Mouse (Mus musculus) thymus, postnatal 4 days (tissue): ENCODE results near the gene Foxp1.

Experiments
- DNase-seq: peaks from one replicate; pipeline ENCODE4 v3.0.0; 2021

The Foxp1 gene

DNA sequence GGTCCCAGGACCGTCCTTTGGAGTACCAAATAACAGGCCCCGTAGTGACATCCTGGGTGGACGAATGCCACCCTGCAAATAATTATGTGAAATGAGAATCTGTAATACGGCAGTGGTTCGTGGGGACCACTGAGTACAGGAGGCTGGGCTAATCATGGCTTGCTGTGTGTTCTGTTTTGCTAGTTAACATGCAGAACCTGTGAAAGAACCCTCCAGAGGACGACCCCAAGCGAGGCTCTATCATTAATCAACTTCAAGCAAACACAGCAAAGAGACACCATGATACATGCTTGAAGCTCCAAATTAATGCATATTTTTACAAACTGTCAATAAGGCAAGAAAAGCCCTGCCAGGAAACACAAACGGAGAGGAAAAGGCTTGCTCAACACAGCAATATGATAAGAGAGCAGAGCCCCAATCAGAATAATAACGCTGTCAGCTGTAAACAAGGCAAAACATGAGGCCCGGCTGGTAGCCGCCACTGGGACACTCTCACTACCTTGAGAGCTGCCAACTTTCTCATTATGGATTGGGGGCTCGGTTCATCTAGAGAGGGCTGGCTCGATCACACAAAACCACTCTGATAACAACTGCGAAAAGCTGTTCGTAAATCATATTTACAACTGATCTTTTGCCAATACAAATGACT lies 591.7 kb downstream of the Foxp1 start:
- no peak for DNase-seq

DNA sequence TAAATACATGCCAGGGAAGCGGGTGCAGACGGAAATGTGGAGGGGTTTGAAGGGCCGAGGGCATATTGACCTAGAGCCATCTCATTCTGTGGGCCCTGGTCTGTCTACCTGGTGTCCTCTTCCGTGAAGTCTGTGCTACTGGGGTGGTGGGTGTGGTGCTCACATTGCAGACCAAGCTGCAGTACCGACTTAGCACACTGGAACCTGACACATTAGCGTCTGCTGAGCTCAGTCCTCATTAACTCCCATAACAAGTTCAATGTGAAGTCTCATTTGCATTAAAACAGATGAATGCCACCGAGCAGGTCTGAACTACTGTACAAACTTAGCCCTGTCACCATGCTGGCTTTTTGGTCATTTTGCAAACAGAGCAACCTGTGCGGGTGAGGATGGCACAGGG lies 594.2 kb downstream of the Foxp1 start:
- DNase-seq, result no peak

DNA sequence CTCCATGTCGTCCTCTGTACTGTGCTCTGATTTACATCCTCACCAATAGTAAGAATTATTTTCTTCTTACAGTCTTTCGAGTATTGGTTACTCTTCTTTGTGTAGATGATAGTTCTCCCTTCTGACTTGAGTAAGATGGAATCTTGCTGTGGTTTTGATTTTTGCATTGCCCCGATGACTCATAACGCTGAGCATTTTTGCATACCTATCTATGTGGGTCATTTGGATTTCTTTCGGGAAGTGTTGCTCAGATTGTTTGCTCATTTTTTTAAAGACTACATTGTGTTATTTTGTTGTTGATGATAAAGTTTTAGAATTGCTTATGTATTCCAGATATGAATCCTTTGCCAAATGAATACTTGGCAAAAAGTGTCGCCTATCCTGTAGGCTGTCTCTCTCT lies 621.3 kb downstream of the Foxp1 start:
- DNase-seq, result no peak

DNA sequence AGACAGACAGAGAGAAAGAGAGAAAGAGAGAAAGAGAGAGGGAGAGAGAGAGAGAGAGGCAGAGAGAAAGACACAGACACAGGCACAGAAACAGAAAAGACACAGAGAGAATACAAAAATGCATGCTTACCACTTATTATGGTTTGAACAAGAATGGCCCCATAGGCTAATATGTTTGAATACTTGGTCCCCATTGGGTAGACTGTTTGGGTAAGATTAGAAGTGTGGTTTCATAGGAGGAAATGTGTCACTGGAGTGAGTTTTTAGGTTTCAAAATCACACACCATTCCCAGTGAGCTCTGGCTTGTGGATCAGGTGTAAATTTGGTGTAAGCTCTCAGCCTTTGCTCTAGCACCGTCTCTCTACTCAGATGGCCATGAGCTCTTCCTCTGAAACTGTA lies 644.3 kb downstream of the Foxp1 start:
- DNase-seq, result no peak

DNA sequence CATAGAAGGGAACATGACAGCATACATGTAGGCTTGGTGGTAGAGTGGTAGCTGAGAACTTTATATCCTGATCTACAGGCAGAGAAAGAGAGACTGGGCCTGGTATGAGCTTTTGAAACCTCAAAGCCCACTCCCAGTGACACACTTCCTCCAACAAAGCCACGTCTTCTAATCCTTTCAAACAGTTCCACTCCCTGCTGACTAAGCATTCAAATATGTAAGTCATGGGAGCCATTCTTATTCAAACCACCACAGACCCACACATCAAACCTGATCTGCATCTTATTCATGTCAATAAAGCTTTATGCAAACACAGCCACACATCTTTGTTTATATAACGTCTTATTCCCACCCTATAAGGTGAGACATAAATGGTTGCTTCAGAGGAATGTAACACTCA lies 646.1 kb downstream of the Foxp1 start:
- DNase-seq, result no peak
